Mouse (Mus musculus) erythroblast, embryonic 14.5 days (primary cell): ENCODE data around the gene Kat6b.

Experiments
- GATA1 ChIP-seq: IDR thresholded peaks from 2 replicates; pipeline ENCODE4 v1.6.1; 2012; ENCODE audit warnings: low read length, inconsistent platforms, mixed read lengths
- TAL1 ChIP-seq: IDR thresholded peaks from 3 replicates; pipeline ENCODE4 v1.6.1; 2012; ENCODE audit warnings: low read length, inconsistent platforms, mixed read lengths

DNA sequence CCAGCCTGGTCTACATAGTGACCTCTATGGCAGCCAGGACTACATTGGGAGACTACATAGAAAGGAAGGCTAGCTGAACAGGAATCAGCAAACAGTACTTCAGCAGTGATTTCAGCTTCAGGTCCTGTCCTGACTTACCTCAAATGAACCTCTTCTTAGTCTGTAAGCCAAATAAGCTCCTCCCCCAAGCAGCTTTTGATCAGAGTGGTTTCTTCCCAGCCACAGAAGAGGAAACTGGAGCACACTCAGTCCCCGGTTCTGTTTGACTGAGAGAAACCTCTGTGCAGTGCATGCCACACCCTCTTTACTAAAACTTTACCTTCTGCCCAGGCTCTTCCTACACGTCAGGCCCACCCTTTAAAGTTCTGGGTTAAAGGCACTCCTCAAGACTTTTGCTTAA lies 172.6 kb downstream of the Kat6b start:
- TF ChIP-seq GATA1 (no peak), TAL1 (no peak)
